Mouse (Mus musculus) R1 (cell line): ENCODE results near the gene Gabarapl1.

Source experiments
- DNase-seq: peaks from one replicate; pipeline ENCODE4 v3.0.0-alpha.2; 2018; ENCODE audit warnings: low read depth, low spot score

Gene Gabarapl1

DNA sequence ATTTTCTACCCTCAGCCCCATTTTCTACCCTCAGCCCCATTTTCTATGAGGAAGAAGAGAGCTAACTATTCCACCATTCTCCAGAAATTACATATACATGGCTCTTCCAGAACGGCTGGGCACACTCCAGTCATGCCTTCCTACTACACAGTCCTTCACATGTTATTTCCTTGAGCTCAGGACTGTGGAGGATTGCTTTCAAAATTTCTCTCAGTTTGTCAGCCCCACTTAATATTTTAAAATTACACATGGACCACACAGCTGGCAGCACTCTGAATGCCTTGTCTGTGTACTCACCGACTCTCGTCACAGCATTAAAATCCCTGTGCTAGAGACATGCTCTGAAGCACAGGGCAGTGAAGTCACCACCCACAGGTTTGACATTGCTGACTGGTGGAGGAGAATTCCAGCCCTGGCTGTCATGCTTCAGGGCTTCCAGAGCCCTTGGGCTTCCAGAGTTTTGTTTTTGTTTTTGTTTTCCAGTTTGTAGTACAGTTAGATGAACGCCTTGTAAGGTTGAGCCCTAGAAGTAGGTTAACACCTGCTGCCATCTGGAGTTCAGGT lies 1.7 kb downstream of the Gabarapl1 start:
- no peak for DNase-seq

DNA sequence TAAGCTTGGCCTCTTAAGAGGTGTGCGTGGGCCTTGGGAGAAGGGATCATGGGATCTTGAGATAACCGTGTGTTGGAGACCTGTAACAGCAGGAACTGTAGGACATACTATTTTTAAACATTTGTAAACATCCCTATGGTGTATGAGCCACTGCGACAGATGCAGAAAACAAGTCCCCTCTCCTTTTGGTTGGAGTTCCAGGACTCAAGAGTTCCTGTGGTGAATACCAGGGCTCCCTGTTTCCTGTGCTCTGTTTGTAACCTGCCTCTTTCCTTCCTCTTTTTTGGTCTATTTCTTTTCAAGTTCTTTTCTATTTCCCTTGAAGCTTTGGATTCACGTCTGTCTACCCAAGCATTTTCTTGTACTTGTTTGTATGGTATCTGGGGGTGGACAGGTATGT lies 2.8 kb downstream of the Gabarapl1 start:
- no peak for DNase-seq

DNA sequence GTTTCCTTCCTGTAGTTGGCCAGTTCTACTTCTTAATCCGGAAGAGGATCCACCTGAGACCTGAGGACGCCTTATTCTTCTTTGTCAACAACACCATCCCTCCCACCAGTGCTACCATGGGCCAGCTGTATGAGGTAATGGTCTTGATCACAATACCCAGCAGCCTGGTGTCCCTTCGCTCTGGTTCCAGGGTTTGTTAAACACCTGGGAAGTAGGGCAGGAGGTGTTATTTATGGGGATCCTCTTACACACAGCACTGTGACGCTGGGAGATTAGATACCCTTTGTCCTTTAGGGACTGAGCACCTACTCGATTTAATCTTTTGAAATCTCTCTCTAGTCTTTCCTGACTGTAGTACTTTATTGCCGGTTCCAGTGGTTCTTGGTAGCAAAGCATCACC lies 5.6 kb downstream of the Gabarapl1 start:
- DNase-seq: no peak

DNA sequence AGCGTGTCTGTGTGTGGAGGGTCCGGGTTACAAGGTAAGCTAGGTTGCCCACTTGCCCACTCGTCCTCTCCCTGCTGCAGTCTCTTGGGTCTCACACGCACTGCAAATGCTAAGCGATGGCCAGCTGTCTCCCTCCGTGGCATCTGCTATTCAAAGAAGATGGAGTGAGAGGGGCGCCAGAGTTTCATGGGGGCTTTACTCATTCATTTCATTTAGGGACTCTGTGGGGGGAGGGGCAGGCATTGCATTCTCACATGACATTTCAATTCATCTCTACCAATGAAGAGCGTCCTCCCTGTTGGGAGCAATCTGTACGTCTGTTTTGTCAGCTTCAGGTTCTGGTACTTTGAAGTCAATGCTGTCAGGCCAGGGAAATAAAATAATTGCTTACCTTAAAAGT lies 9.0 kb downstream of the Gabarapl1 start:
- DNase-seq: no peak

DNA sequence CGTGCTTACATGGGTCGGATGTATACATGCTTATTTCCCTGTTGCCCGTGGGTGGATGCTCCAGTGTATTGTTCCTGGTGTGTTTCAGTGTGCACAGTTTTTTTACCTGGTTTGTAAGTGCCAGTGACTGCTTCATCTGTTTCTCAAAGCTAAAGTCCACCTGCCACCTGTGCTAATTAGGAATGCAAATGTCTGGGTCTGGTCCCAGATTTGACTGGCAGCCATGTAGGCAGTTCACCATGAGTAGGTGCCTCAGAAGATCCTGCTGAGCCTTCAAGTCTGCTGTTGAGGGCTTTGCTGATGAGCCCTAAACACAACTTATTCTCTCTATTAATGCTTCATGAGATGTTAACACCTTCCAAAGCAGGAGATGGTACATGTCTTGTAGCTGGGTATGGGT lies 9.6 kb downstream of the Gabarapl1 start:
- DNase-seq: no peak

DNA sequence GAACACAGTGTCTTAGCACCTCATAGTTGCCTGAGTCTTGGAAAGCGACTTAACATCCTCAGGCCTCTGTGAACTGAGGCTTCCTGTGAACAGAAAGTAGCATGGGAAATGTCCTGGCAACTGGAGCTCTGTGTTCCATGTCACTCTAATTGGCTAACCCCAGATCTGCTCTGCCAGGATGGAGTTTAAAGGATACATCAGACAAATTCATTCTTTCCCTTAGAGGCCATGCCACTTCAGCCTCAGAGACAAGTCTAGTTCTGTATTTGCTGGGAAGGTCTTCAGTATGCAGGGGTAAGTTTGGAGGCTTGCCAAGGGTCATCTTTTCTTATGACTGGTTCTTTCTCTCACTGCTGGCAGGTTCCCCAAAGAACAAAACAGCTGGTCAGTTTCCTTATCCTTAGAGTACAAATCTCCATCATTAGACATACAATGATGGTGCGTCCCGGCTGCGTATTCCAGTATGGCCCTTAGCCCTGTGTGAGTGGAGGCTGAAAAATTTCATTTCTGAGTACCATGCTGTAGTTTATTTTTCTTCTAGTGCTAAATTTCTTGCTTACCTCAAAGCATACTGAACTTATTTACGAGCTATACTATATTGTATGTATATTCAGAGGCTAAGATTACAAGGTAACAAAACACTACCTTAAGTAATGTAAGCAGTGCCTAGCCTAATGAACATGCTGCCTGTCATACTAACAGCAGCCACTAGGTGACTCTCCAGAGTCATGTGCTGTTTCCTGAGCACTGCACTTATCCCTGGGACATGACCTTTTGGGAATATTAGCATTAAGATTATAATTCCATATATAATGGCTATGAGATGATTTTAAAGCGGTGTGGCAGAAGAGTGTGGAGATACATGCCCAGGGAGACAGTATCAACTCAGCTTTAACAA lies 11.0 kb downstream of the Gabarapl1 start:
- peak; percentile 59 for DNase-seq

DNA sequence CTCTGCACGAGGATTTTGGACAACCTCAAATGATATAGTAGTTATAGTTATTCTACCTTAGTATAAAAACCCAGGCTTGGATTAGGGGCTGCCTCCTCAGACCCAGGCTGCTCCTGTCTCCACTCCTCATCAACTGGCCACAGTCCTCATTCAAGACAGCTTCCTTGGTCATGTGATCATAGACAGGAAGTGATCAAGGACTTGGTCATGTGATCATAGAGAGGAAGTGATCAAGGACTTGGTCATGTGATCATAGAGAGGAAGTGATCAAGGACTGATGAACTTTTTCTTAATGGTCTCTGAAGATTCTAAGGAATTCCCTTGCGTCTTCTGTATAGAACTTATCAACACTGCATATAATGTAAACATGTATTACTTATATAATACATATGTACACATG lies 14.3 kb downstream of the Gabarapl1 start:
- DNase-seq: no peak

DNA sequence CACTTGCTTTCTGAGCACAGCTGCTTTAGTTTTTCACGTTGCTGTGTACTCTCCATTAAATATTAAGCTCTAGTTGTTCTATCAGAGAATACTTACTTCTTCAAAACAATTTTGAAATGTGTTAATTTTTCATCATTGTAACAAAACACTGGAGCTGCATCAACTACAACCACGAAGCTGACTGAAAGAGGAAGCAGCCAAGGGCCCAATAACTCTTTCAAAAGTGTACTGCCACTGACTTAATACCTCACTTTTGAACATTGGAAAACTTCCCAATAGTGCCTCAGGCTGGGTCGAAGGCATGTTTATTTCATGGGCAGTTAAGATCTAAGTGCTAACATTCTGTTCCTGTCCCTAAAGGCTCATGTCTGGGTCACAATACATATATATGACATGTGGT lies 15.0 kb downstream of the Gabarapl1 start:
- no peak for DNase-seq

DNA sequence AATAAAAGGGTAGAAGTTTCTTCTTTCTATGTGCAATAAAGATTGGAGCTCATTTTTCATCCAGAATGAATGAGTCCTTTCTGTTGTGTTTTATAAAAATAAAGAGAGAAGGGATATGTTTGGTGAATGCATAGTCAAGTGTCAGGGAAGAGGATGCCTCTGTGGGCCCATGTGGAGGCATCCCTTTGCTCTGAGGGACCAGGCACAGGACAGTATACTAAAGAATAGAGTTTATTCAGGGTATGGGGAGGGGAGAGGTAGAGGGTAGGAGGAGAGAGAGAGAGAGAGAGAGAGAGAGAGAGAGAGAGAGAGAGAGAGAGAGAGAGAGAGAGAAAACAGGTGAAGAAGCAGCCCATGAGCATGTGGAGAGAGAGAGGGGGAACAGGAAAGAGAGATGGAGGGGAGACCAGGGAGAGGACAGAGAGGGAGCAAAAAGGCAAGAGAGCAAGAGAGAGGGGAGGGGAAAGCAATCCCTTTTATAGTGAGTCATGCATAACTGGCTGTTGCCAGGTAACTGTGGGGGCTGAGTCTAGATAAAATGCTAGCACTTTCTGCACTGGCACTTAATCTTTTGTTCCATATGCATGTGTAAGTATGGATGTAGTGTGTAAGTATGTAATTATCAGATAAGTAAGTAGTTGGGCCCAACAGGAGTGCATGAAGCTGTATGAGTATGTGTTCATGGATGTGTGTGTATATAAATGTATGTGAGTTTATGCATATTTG lies 24.5 kb downstream of the Gabarapl1 start:
- DNase-seq: no peak

DNA sequence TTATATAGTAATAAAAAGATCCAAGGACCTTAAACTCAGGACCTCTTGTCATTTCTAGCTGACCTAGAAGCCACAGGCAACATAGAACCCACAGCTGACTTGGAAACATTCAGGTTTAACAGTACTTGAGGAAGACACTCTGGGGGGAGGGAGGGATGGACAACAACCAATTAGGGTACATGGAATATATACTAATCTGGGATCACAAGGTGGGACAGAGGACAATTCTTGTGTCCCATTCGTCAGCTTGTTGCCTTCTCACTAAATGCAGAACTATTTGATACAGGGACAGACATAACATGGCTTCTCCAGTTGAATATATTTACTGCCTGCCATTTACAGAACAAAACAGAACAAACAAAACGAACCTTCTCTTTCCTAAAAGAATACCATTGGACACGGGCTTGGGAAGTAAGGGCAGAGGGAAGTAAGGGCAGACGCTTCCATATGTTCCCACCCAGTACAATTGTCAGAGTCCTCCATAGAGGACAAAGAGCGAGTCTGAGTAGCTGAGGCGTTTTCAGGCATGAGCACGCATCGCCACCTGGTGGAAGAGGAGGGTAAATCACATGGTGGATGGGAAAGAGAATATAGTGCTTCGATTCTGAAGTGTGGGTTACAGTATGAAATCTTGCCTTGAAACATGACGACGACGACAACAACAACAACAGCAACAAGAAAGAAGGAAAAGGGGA lies 26.1 kb downstream of the Gabarapl1 start:
- peak; percentile 69 for DNase-seq

DNA sequence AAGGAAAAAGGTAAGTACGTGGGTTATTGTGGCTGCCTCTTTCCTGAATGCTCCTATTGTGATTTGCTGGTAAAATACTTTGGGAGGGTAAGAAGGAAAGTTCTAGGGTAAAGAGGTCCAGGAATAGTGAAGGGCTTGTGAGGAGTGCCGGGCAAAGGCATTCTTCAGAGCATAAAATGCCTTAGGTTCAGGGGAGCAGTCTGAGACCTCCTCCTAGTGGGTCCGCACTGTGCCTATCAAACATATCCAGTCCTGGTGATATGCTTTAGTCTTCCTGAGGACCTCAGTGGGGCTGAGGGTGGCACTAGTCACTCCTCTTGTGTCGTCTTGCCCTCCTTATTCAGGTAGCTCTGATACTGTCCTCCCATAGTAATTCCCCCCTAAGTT lies 26.7 kb downstream of the Gabarapl1 start:
- DNase-seq: no peak

DNA sequence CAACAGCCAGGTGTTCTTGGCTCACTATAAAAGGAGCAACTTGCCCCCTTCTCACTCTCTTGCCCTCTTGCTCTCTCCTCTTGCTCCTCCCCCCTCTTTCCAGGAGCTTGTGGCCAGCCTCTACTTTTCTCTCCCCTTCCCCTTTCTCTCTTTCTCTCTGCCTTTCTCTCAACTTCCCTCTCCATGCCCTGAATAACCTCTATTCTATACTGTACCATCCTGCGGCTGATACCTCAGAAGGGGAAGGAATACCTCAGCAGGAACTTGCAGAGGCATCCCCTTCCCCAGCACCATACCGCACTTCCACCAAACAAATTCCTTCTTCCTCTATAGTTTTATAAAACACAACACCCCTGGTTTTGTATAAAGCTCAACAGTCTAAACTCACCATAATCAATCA lies 32.3 kb downstream of the Gabarapl1 start:
- no peak for DNase-seq

DNA sequence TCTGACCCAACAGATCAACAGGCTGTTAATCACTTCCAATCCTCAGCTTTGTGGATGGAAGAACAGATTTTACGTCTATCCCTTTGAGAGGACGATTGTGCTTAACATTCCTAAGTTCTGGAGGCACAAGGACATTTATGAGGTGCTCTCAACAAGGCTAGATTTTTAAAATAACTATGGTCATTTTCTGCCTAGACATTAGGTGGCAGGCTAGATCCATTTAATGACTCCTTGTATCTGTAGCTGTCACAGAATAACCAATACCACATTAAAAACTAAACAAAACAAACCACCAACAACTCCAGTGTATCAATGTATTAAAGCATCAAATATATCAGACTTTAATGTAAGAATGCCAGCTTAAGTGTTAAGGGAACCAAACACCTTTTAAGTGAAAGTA lies 42.4 kb downstream of the Gabarapl1 start:
- DNase-seq: peak; percentile 4

DNA sequence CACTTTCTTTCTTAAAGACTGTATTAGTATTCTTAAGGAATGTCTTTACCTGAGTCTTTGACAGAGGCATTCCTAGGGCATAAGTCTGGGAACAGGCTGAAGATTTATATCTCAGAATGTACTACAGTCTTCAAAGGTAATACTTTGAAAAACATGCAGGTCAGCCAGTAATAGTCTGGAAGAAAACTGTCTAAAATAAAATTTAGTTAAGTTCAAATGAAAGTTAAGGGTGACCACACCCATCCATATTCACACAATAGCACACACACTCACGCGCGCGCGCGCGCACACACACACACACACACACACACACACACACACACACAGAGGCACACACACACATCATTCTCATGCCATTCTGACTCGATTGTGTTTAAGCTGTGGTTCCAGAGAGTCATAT lies 44.6 kb downstream of the Gabarapl1 start, which contains the start of gene Klre1:
Gene Klre1, plus strand, starts transcription at position 301 of the 400 bp plus-strand sequence.
- no peak for DNase-seq

DNA sequence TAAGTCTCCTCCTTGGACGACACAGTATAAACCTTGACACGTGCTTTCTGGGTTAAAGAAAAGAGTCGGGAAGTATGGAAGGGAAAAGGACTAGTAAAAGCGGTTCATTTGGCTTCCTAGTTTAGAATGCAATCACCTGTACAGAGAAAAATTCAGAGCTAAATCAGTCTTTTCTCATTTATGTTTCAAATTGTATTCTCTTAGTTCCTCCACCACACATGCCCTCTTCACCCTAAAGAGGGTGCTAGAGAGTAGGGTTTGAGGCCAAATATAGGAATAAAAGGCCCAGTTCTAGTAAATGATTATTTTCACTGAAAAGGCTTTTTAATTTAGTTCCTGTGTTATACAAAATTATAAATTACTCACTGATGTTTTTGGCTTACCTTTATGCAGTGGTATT lies 48.3 kb downstream of the Gabarapl1 start:
- DNase-seq: no peak

DNA sequence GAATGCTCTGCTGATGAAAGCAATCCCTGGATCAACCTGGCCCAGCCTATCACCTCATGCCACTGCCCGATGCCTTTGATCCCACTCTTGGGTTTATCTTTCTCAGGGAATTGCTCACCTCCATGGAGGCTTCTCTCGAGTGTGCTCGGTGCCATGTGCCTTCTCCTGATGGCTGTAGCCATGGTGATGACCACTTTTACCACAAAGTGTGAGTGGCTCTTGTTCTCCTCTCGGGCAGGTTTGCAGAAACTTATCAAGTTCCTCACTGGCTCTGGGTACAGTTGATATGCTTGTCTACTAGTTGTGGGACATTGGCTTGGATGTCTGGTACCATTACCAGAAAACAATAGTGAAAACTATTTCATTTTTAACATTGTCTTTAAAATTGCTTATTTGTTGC lies 48.9 kb downstream of the Gabarapl1 start:
- DNase-seq: no peak

DNA sequence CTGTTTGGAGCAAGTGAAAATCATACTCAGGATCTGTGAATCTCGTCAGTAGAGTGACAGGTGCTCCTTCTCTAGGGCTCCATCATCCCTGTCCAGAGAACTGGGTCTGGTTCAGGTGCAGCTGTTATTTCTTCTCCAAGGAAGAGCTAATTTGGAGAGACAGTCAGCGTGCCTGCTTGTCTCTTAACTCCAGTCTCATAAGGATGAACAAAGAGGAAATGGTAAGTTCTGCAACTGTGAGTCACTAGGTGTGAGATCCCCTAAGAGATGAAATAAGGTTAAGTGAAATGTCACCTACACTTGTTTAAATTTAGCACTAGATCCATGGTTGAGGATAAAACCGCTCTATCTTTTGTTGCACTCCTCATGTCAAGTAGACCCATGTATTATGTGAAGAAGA lies 50.1 kb downstream of the Gabarapl1 start:
- no peak for DNase-seq

DNA sequence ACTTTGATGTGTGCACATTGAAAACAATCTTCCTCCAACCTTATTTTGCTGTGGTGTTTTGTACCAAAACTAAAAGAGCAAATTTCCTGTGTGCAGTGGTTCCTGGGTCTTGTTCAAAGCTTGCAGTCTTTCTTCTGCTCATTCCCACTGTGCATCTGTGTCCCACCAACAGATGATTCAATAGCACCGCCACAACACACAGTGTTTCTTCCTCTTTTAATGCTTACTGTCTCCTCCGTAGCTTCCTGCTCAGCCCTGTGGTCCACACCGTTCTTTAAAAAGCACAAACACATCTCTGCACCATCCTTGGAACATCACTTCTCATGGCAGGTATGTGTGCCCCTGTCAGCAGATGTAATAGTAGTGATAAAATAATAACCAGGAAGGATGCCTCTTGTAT lies 58.5 kb downstream of the Gabarapl1 start, which contains the start of gene Klrd1:
Gene Klrd1, plus strand, starts transcription at position 275 of the 400 bp plus-strand sequence.
- no peak for DNase-seq
